Mouse (Mus musculus) ES-E14 (cell line): ENCODE results near the gene Mdm2.

ENCODE experiments used
- CHD2 ChIP-seq: IDR thresholded peaks from 2 replicates; pipeline ENCODE4 v1.6.1; 2014; ENCODE audit warnings: mild to moderate bottlenecking, low read depth, low read length, inconsistent platforms
- HCFC1 ChIP-seq: IDR thresholded peaks from 2 replicates; pipeline ENCODE4 v1.6.1; 2012; ENCODE audit warnings: low read length, inconsistent platforms, borderline replicate concordance; ENCODE audit not compliant: insufficient read depth
- MAFK ChIP-seq: IDR thresholded peaks from 2 replicates; pipeline ENCODE4 v1.6.1; 2014; ENCODE audit warnings: mild to moderate bottlenecking, low read depth, low read length, inconsistent platforms; ENCODE audit not compliant: insufficient read depth
- ZC3H11A ChIP-seq: IDR thresholded peaks from 2 replicates; pipeline ENCODE4 v1.6.1; 2012; ENCODE audit warnings: low read depth, mild to moderate bottlenecking, inconsistent platforms, low read length, borderline replicate concordance
- ZNF384 ChIP-seq: IDR thresholded peaks from 2 replicates; pipeline ENCODE4 v1.6.1; 2012; ENCODE audit warnings: low read depth, low read length, inconsistent platforms

- TF ChIP-seq MAFK (no peak), CHD2 (no peak), ZC3H11A (no peak), HCFC1 (no peak), ZNF384 (no peak)
Measured at GRCm38 (mm10) chr10:117751282-117751610, 40.7 kb upstream of the Mdm2 start.
